Mouse (Mus musculus): ENCODE data around the gene Kank2. TPM values are rescaled to one million over a fixed set of nuclear protein-coding genes. Genes with fewer than 3 reads are reported as not detected.
A peak's percentile ranks its signal among the peaks of the same experiment; 100 is the strongest.

Kank2 gene
- polyA plus RNA-seq, 2 experiments from 2014 or later, result not detected

DNA sequence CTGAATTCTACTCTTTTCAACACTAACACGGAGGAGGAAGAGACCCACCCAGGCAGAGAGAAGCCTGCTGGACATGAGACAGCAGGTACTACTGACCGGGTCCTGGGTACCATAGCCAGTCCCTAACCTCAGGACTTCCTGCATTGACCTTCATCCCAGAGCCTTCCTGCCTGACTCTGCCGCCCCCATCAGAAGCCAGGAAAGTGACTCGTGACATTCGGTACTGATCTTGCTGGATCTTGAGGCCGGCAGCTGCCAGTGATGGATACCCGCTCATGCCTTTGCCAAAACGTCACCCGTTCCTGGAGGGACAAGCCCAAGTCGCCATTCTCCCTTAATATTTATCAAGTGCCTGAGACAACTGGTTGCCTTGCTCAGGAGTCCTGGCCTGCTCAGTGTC lies 50.1 kb downstream of the Kank2 start:
- no peak for ATAC-seq

DNA sequence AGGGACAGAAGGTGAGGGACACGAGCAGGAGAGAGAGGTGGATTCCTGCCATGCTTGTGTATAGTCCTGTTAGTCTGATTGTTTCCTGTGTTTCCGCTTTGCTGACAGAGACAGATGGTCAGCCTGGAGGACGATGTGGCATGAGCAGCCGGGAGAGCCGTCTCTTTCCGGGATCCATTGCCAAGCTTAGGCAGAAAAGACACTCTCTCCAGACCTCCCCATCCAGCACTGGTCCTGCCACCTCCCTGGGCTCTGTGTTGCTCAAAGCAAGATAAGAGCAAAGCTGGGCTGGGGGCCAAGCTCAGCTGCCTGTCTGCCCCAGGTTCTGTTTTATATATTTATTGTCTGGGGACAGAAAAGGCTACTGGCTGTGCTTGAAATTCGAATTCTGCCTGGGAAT lies 50.5 kb downstream of the Kank2 start:
- no peak for ATAC-seq

DNA sequence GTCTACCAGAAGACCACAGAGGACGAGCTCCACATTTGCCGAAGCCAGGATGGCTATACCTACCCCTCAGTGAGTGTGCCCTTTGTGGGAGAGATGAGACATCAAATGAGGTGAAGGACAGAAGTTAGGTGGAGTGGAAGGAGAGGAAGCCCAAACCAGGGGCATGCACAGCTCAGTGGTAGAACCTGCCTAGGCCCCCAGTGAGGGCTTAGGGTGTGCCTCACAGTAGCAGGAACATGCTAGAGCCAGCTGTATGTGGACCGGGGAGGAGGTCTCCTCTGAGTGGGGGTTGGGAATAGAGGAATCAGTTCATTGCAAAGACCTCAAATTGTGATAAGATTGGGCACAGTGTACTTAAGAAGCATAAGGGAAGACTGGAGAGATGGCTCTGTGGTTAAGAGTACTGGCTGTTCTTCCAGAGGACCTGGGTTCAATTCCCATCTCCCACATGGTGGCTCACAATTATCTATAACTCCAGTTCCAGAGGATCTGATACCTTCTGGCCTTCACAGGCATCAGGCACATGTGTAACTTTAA lies 51.2 kb downstream of the Kank2 start:
- ATAC-seq, result no peak

- ATAC-seq, result no peak
Measured at GRCm38 (mm10) chr9:21741514-21741913, 57.0 kb downstream of the Kank2 start.

DNA sequence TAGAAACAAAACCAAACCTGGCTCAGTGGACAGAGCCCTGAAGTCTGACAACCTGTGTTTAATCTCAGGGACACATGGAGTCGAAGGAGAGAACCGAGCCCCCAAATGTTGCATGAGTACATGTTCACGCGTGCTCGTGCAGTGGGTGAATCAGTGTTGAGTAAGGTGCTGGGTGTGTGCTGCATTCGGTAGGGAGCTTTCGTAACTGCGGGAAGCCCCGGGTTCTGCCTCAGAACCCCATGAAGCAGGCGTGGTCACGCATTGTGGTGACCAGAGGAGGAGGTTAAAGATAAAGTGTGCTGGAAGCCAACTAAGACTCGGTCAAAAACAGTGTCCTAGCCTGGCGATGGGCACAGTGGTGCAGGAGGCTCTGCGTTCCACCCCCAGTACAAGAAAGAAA lies 58.1 kb downstream of the Kank2 start:
- ATAC-seq, result no peak

DNA sequence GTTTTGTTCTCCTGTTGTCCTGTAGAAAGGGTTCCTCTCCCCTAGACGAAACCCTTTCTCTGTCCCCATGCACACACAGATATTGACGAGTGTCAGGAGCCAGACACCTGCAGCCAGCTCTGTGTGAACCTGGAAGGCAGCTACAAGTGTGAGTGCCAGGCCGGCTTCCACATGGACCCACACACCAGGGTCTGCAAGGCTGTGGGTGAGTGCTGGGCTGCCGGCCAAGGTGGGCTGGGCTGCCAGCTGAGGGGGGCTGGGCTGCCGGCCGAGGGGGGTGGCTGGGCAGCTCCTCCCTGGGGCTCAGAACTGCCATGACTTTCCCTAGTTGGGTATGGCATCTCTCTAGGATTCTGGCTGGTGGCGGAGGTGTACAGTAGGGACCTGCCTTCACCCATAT lies 59.8 kb downstream of the Kank2 start:
- ATAC-seq, result no peak

- ATAC-seq, result no peak
Measured at GRCm38 (mm10) chr9:21737188-21737587, 61.4 kb downstream of the Kank2 start.

GRCm38 (mm10) chr9:21736580-21736979 lies 62.0 kb downstream of the Kank2 start:
- ATAC-seq, result no peak

GRCm38 (mm10) chr9:21735126-21735525 lies 63.4 kb downstream of the Kank2 start:
- ATAC-seq, result no peak

GRCm38 (mm10) chr9:21733989-21734388 lies 64.6 kb downstream of the Kank2 start:
- no peak for ATAC-seq

GRCm38 (mm10) chr9:21733446-21733845 lies 65.1 kb downstream of the Kank2 start:
- no peak for ATAC-seq

- ATAC-seq, result no peak
Measured at GRCm38 (mm10) chr9:21732288-21732687, 66.3 kb downstream of the Kank2 start.

GRCm38 (mm10) chr9:21729264-21729663 lies 69.3 kb downstream of the Kank2 start:
- ATAC-seq, result no peak

DNA sequence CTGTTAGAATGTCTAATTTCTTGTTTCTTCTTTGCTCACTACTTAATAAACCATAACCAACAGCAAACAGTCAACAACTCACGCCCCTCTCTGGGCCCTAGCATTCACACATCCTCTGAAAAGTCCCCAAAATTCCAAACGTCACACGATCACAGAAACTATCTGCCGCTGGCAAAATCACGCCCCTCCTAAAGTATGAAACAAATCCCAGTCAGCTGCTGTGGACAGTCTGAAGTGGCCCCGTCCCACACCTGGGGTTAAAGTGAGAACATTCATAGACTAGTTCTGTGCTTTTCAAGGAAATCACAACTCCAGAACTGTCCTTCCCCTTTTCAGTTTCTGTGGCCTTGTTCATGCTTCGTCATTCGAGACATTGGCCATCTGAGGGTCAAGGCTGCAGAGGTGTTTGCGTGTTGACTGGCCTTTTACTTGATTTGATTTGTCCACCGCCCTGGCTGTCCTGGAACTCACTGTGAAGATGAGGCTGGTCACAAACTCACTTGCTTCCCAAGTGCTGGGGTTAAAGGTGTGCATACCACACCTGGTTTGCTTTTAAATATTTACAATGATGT lies 70.2 kb downstream of the Kank2 start:
- ATAC-seq, result no peak

DNA sequence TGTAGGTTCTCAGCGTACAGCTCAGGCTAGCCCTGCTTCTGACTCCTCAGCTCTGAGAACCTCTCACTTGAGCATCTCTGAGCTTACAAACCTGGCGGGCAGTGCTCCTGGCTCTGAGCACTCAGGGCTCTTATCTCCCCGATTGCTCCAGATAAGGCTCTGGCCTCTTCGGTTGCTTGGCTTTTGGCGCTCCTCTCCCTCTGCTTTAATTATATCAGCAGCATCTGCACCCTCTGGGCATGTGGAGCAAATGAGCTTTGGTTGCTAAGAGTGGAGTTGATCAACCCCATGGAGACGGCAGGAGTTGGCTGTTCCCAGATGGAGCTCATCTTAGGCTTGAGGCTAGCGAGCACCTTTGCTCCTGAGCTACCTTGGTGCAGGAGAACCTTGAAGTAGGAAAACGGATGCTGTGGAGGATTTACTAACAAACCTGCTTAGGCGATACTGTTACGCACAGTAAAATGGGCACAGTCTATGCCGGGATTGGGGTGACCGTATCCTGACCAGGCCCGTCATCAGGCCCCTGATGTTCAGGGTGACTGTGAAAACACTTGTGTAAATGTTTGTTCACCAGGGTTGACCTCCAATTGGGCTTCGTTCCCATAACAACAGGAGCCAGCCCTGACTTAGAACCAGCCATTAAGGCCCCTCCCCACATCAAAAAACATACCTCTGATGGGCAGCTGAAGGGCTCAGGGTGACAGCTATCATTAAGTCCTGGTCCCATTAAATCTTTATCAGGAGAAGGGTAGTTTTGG lies 72.1 kb downstream of the Kank2 start:
- no peak for ATAC-seq

- ATAC-seq, result no peak
Measured at GRCm38 (mm10) chr9:21725224-21726121, 73.1 kb downstream of the Kank2 start.

GRCm38 (mm10) chr9:21724147-21724536 lies 74.4 kb downstream of the Kank2 start:
- peak; percentile 96 for ATAC-seq

GRCm38 (mm10) chr9:21723377-21724146 lies 75.0 kb downstream of the Kank2 start, which contains the start of gene Ldlr:
Gene Ldlr, plus strand, starts transcription at chr9:21723483.
- peak; percentile 62 for ATAC-seq

- ATAC-seq, result no peak
Measured at GRCm38 (mm10) chr9:21721036-21721435, 77.5 kb downstream of the Kank2 start.

- ATAC-seq, result no peak
Measured at GRCm38 (mm10) chr9:21717015-21717414, 81.5 kb downstream of the Kank2 start.
